Mouse (Mus musculus) bone marrow macrophage, adult 2 months (primary cell): ENCODE results near the gene Cdh19.

Experiments used
- CTCF ChIP-seq: IDR thresholded peaks from 2 replicates; pipeline ENCODE4 v1.5.1; 2012; ENCODE audit warnings: low read depth, mild to moderate bottlenecking, low read length, moderate library complexity
- POLR2A ChIP-seq: IDR thresholded peaks from 2 replicates; pipeline ENCODE4 v1.6.1; 2012; ENCODE audit warnings: mild to moderate bottlenecking, low read depth, low read length, borderline replicate concordance

DNA sequence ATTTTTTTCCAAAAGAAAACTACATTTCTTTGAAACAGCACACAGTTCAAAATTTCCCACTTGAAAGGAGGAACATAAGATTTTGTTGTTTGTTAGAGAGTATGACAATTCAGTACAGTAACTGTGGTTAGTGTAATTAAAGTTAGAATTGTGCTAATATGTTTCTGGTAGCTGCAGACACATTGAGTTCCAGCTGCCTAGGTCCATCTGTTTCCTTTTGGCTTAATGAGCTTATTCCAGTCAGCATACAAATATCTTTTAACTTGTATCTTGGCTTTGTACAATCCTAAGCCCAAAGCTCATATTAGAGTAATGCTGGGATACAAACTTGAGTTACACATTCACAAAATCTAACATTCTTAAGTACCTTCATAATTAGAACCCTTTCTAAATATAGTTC is 40.3 kb upstream of the Cdh19 start:
- no peak for TF ChIP-seq CTCF
- no peak for TF ChIP-seq POLR2A
